Mouse (Mus musculus) liver, postnatal 0 days (tissue): ENCODE data around the gene 4933411K16Rik. TPM values are rescaled to one million over a fixed set of nuclear protein-coding genes. Genes with fewer than 3 reads are reported as not detected.

ENCODE experiments used
- ATAC-seq: fragments of 200-750 bp; cut with Nextera tagmentation; 2 replicates; pipeline ENCODE4 v1.8.0; 2017; ENCODE audit warnings: mild to moderate bottlenecking, moderate library complexity
- DNase-seq: peaks from one replicate; pipeline ENCODE4 v3.0.0-alpha.2; 2016
- H3K27ac ChIP-seq: fragments of 300-500 bp; sonication (generic); 2 replicates; pipeline ENCODE4 v1.5.1; 2014; ENCODE audit warnings: antibody characterized with exemption, moderate library complexity, mild to moderate bottlenecking, low read depth
- H3K27me3 ChIP-seq: fragments of 300-500 bp; sonication (generic); 2 replicates; pipeline ENCODE4 v1.6.1; 2014; ENCODE audit warnings: low read length, control low read depth, mixed read lengths; ENCODE audit not compliant: insufficient read depth
- H3K36me3 ChIP-seq: fragments of 300-500 bp; sonication (generic); replicated peaks from 2 replicates; pipeline ENCODE4 v1.6.1; 2014; ENCODE audit warnings: mild to moderate bottlenecking, control low read depth, low read length, moderate library complexity, mixed read lengths; ENCODE audit not compliant: insufficient read depth
- H3K4me1 ChIP-seq: fragments of 300-500 bp; sonication (generic); 2 replicates; pipeline ENCODE4 v1.6.1; 2014; ENCODE audit warnings: antibody characterized with exemption, mild to moderate bottlenecking, control low read depth; ENCODE audit not compliant: insufficient read depth
- H3K4me2 ChIP-seq: fragments of 300-500 bp; sonication (generic); 2 replicates; pipeline ENCODE4 v1.6.1; 2014; ENCODE audit warnings: low read depth, mild to moderate bottlenecking, low read length, moderate library complexity, mixed read lengths
- H3K4me3 ChIP-seq: fragments of 300-500 bp; sonication (generic); 2 replicates; pipeline ENCODE4 v1.5.1; 2014; ENCODE audit warnings: low read depth, low read length
- H3K9ac ChIP-seq: fragments of 300-500 bp; sonication (generic); replicated peaks from 2 replicates; pipeline ENCODE4 v1.6.1; 2014; ENCODE audit warnings: mild to moderate bottlenecking, moderate library complexity
- H3K9me3 ChIP-seq: fragments of 300-500 bp; sonication (generic); 2 replicates; pipeline ENCODE4 v1.6.1; 2016; ENCODE audit warnings: mild to moderate bottlenecking, control low read depth, low read length, mixed read lengths
- CTCF ChIP-seq: sonication (generic); IDR thresholded peaks from 2 replicates; pipeline ENCODE4 v1.5.1; 2016; ENCODE audit warnings: antibody characterized with exemption, low read depth
- EP300 ChIP-seq: IDR thresholded peaks from 2 replicates; pipeline ENCODE4 v1.6.1; 2016; ENCODE audit warnings: antibody characterized with exemption, low read depth, mild to moderate bottlenecking
- WGBS: fragments of 180-500 bp; shearing (Covaris S2); extraction: QIAGEN DNeasy Blood & Tissue Kit; methylation state at CpG from one replicate; pipeline ENCODE4 v1.1.7; 2014; ENCODE audit not compliant: insufficient replicate concordance; 5-methylcytosine and 5-hydroxymethylcytosine counted together
- polyA plus RNA-seq: library from polyadenylated mRNA; unstranded; fragments of >200 nt; fragmentation: Nextera tagmentation; extraction: Ambion mirVana; gene quantifications from 2 replicates; pipeline ENCODE4 v1.2.1, GENCODE M21; 2015

4933411K16Rik gene
- polyA plus RNA-seq, 1 experiment from 2014 or later = 0.40 TPM

DNA sequence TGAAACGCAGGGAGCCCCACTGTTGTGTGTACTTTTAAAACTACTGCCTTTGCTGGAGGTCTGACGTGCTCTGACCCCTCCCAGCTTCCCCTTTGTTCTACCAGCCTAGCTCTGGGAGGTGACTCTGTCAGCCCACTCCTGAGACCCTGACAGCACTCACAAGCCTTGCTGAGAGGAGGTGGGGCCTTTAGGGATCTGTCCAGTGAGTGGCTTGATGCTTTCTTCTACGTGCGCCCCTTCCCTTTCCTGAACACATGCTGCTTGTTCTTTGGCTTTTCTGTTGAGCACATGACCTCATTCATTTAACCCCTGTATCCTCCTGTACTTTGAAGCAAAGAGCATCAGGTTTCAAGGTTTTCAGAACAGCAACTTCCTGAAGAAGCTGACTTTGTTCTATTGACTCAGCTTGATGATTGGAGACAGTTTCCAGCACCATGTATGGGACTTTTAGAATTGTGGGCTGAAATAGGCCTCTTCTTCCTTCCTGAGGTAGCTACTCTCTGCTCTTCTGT is 33.0 kb upstream of the 4933411K16Rik start:
- peak overlapping the region; percentile 66 for H3K27ac ChIP-seq
- no peaks in the 10 kb centered on the region for H3K27me3 ChIP-seq
- ATAC-seq (peak; percentile 29; the same call in 1 of the 2 replicates), DNase-seq (no peak)
- no peak for TF ChIP-seq EP300
- no peak for TF ChIP-seq CTCF
- H3K4me1 ChIP-seq = peaks cover 22% of the 10 kb centered on the region
- no peak overlapping the region for H3K9ac ChIP-seq
- H3K4me2 ChIP-seq = no peak overlapping the region
- H3K9me3 ChIP-seq = no peaks in the 10 kb centered on the region
- no peak overlapping the region for H3K4me3 ChIP-seq
- H3K36me3 ChIP-seq = no peaks in the 10 kb centered on the region
- 41% methylated on average over 4 of the region's 4 CpGs for WGBS

DNA sequence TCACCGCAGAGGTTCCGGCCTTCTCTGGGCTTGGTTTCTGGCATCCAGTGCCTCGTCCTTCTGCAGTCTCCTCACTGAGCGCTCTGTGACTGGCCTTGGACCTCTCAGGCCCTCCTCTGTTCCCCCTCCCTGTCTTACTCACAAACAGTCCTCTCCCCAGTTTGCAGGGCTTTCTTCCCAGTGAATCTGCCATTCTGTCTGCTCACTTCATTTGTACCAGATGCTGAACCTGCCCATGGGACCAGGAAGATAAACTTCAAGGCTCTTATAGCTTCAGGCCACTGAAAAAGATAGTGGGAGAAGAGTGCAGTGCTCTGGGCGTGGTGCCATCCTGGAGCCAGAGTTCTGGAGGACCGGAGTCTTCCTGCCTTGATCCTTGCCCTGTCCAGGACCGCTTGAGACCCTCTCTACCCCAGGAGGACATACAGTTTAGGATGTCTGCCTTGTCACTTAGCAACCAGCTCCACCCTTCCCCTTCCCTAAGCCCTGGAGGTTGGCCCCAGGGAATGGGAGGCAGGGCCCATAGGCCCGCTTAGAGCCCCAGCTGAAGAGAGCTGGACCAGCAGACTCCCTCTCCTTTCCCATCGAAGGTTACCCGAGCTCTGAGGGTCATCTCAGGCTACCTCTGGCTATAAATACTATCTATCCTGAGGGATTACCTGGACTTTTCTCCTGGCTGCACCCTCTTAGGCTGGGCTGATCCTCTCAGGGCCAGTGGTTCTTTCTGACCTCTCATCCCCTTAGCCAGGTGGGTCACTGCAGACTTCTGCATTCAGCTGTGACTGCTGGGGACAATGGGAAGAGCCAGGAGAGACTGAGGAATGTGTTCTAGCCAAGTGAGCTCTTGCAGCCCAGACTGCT is 30.1 kb upstream of the 4933411K16Rik start:
- H3K4me1 ChIP-seq = peaks cover 22% of the 10 kb centered on the region
- no peak overlapping the region for H3K4me3 ChIP-seq
- H3K9me3 ChIP-seq = no peaks in the 10 kb centered on the region
- H3K4me2 ChIP-seq = no peak overlapping the region
- no peak for ATAC-seq
- TF ChIP-seq EP300 (no peak), CTCF (no peak)
- DNase-seq = no peak
- H3K27me3 ChIP-seq = no peaks in the 10 kb centered on the region
- H3K27ac ChIP-seq = no peak overlapping the region
- H3K9ac ChIP-seq = no peak overlapping the region
- H3K36me3 ChIP-seq = no peaks in the 10 kb centered on the region
- WGBS = 66% methylated on average over 10 of the region's 10 CpGs

DNA sequence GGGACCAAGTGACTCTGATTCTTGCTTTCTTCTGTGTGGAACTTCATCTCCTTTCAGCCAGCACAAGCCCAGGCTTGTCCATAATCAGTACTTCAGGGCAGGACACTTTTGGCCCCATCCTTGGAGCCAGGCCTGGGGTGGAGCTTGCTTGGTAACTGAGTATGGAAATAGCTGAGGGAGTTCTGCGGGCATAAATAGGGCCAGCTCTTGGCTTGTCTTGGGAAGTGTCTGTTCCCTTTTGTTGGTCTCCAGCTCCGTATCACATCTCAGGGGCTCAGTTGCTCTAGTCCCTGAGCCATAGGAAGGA is 29.6 kb upstream of the 4933411K16Rik start:
- DNase-seq (no peak), ATAC-seq (no peak)
- Histone ChIP-seq H3K9me3 (no peaks in the 10 kb centered on the region), H3K4me1 (peaks cover 17% of the 10 kb centered on the region), H3K27me3 (no peaks in the 10 kb centered on the region), H3K36me3 (no peaks in the 10 kb centered on the region), H3K27ac (no peak overlapping the region), H3K4me2 (no peak overlapping the region), H3K9ac (no peak overlapping the region), H3K4me3 (no peak overlapping the region)
- TF ChIP-seq CTCF (no peak), EP300 (no peak)
- 83% methylated on average over 2 of the region's 2 CpGs for WGBS

DNA sequence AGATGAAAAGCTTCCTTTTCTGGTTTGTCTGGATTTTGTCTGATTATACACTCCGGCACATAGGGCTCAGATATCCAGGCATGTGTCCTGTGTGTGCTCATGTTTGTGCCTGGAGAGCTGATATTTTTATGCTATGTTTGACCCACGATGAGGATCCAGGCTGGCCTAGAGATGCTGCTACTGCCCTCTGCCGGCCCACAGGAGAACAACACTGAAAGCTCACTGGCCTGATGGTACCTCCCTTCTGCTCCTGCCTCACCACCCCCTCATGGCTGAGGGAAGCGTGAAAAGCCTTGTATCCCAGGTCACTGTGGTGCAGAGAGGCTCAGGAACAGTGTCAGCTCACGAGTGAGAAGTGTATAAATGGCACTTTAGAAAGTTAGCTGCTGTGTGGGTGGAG is 25.9 kb upstream of the 4933411K16Rik start:
- Histone ChIP-seq H3K4me3 (no peak overlapping the region), H3K9ac (no peak overlapping the region), H3K27me3 (no peaks in the 10 kb centered on the region), H3K9me3 (no peaks in the 10 kb centered on the region), H3K4me2 (no peak overlapping the region), H3K4me1 (no peaks in the 10 kb centered on the region), H3K36me3 (no peaks in the 10 kb centered on the region), H3K27ac (no peak overlapping the region)
- ATAC-seq (peak; percentile 66), DNase-seq (peak; percentile 83)
- peak; percentile 97 for TF ChIP-seq CTCF
- TF ChIP-seq EP300 = no peak
- 4% methylated on average over 5 of the region's 5 CpGs for WGBS

DNA sequence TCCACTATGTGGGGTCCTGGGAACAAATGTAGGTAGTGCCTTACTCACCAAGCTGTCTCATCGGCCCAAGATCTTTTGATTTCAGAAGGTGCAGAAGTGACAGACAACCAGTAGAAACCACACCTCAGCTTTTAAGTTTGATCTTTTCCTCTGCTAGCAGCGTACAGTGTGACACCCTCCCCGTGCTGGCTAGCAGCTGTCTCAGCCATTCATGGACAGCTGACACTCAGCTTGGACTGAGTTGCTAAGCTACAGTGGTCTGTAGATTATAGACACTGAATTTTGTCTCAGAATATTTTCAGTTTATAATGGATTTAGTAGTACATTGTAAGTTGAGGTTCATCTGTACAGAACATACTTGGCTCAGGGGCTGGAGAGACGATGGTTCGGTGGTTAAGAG is 20.9 kb upstream of the 4933411K16Rik start:
- Histone ChIP-seq H3K4me2 (no peak overlapping the region), H3K27me3 (no peaks in the 10 kb centered on the region), H3K4me1 (no peaks in the 10 kb centered on the region; the same call in 1 of the 2 replicates), H3K4me3 (no peak overlapping the region), H3K9me3 (no peaks in the 10 kb centered on the region), H3K9ac (no peak overlapping the region), H3K27ac (no peak overlapping the region), H3K36me3 (peaks cover 11% of the 10 kb centered on the region; the same call in 1 of the 2 replicates)
- DNase-seq (no peak), ATAC-seq (no peak)
- 78% methylated on average over 5 of the region's 5 CpGs for WGBS
- no peak for TF ChIP-seq CTCF
- TF ChIP-seq EP300 = no peak

DNA sequence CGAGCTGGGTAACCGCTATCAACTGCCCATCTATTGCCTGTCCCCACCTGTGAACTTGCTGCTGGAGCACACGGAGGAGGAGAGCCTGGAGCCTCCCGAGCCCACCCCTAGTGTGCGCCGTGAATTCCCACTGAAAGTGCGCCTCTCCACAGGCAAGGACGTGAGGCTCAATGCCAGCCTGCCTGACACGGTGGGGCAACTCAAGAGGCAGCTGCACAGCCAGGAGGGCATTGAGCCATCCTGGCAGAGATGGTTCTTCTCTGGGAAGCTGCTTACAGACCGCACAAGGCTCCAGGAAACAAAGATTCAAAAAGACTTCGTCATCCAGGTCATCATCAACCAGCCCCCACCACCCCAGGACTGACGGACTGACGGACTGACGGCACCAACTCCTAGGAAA is 18.4 kb upstream of the 4933411K16Rik start:
- WGBS = 77% methylated on average over 14 of the region's 14 CpGs
- no peak for DNase-seq

More for the DNA sequence above, 18.4 kb upstream of the 4933411K16Rik start:
- Histone ChIP-seq H3K4me1 (no peaks in the 10 kb centered on the region; the same call in 1 of the 2 replicates), H3K9me3 (no peaks in the 10 kb centered on the region), H3K4me3 (no peak overlapping the region), H3K9ac (no peak overlapping the region), H3K27me3 (no peaks in the 10 kb centered on the region), H3K27ac (no peak overlapping the region), H3K36me3 (peaks cover 11% of the 10 kb centered on the region; the same call in 1 of the 2 replicates), H3K4me2 (no peak overlapping the region)
- TF ChIP-seq CTCF (no peak), EP300 (no peak)
- no peak for ATAC-seq
